Mouse (Mus musculus): ENCODE measurements around the gene Gm4513. TPM values are rescaled to one million over a fixed set of nuclear protein-coding genes. Genes with fewer than 3 reads are reported as not detected.

Gm4513 gene
- not detected for polyA plus RNA-seq (2017; shearing (Covaris generic))

GRCm38 (mm10) chr7:20598921-20599320 lies at the start of gene Gm4513:
Gene Gm4513 (minus strand): TSS chr7:20599021.

GRCm38 (mm10) chr7:20576141-20576540 lies 22.7 kb downstream of the Gm4513 start, which contains the start of gene Gm4141:
Gene Gm4141 (minus strand): TSS chr7:20576241.

GRCm38 (mm10) chr7:20545657-20546056 lies 53.2 kb downstream of the Gm4513 start, which contains the start of gene Gm5726:
Gene Gm5726 (minus strand): TSS chr7:20545757.

Other genes with a start within 250 kb of the Gm4513 start
- not detected for gene Gm5728, start 223.6 kb downstream of the Gm4513 start, polyA plus RNA-seq (2017; shearing (Covaris generic))
- gene Vmn1r100, start 181.1 kb downstream of the Gm4513 start, polyA plus RNA-seq (2017; shearing (Covaris generic)) = not detected
- gene Vmn1r101, start 156.4 kb downstream of the Gm4513 start, polyA plus RNA-seq (2017; shearing (Covaris generic)) = not detected
- gene Gm10670, start 124.1 kb downstream of the Gm4513 start, polyA plus RNA-seq (2017; shearing (Covaris generic)) = 0.65 TPM
- not detected for gene Vmn1r103, start 88.5 kb downstream of the Gm4513 start, polyA plus RNA-seq (2017; shearing (Covaris generic))
- not detected for gene Vmn1r104, start 65.2 kb downstream of the Gm4513 start, polyA plus RNA-seq (2017; shearing (Covaris generic))
- not detected for gene Gm5726, start 53.3 kb downstream of the Gm4513 start, polyA plus RNA-seq (2017; shearing (Covaris generic))
- gene Gm4141, start 22.8 kb downstream of the Gm4513 start, polyA plus RNA-seq (2017; shearing (Covaris generic)) = not detected
- gene Vmn1r107, start 69.9 kb upstream of the Gm4513 start, polyA plus RNA-seq (2017; shearing (Covaris generic)) = 0.67 TPM
- not detected for gene Vmn1r111, start 104.2 kb upstream of the Gm4513 start, polyA plus RNA-seq (2017; shearing (Covaris generic))
- gene Gm10668, start 131.6 kb upstream of the Gm4513 start, polyA plus RNA-seq (2017; shearing (Covaris generic)) = not detected
- gene Vmn1r112, start 172.2 kb upstream of the Gm4513 start, polyA plus RNA-seq (2017; shearing (Covaris generic)) = not detected
- gene Vmn1r113, start 188.3 kb upstream of the Gm4513 start, polyA plus RNA-seq (2017; shearing (Covaris generic)) = not detected
- gene Vmn1r114, start 213.2 kb upstream of the Gm4513 start, polyA plus RNA-seq (2017; shearing (Covaris generic)) = not detected
- gene Vmn1r115, start 246.0 kb upstream of the Gm4513 start, polyA plus RNA-seq (2017; shearing (Covaris generic)) = not detected

All from effector memory CD4-positive, alpha-beta T cell, adult 5 months (primary cell).